Mouse (Mus musculus) erythroblast, embryonic 14.5 days (primary cell): ENCODE measurements around the gene C1qtnf1. TPM values are rescaled to one million over a fixed set of nuclear protein-coding genes. Genes with fewer than 3 reads are reported as not detected.

Experiments
- H3K27me3 ChIP-seq: 2 replicates; pipeline ENCODE4 v1.6.1; 2012; ENCODE audit warnings: inconsistent platforms; ENCODE audit not compliant: control insufficient read depth
- H3K36me3 ChIP-seq: 2 replicates; pipeline ENCODE4 v1.6.1; 2012; ENCODE audit warnings: mild to moderate bottlenecking, inconsistent platforms; ENCODE audit not compliant: control insufficient read depth
- H3K4me1 ChIP-seq: 2 replicates; pipeline ENCODE4 v1.6.1; 2012; ENCODE audit warnings: inconsistent platforms; ENCODE audit not compliant: control insufficient read depth
- H3K4me3 ChIP-seq: replicated peaks from 2 replicates; pipeline ENCODE3; 2012; ENCODE audit warnings: moderate library complexity, mild to moderate bottlenecking, inconsistent platforms
- H3K9me3 ChIP-seq: 2 replicates; pipeline ENCODE4 v1.6.1; 2012; ENCODE audit warnings: low read length, inconsistent platforms, mixed read lengths; ENCODE audit not compliant: control insufficient read depth
- GATA1 ChIP-seq: IDR thresholded peaks from 2 replicates; pipeline ENCODE4 v1.6.1; 2012; ENCODE audit warnings: low read length, inconsistent platforms, mixed read lengths
- TAL1 ChIP-seq: IDR thresholded peaks from 3 replicates; pipeline ENCODE4 v1.6.1; 2012; ENCODE audit warnings: low read length, inconsistent platforms, mixed read lengths
- polyA plus RNA-seq: library from polyadenylated mRNA; stranded (reverse); fragments of >175 nt; gene quantifications from 2 replicates; pipeline ENCODE4 v1.2.3, GENCODE M21; 2012

Gene C1qtnf1
- polyA plus RNA-seq, 1 experiment: not detected

GRCm38 (mm10) chr11:118428944-118429709, 1.1 kb downstream of the C1qtnf1 start:
- Histone ChIP-seq H3K4me1 (peaks cover 6% of the 10 kb centered on the region), H3K27me3 (peaks cover 30% of the 10 kb centered on the region), H3K9me3 (no peaks in the 10 kb centered on the region), H3K36me3 (no peaks in the 10 kb centered on the region), H3K4me3 (no peak overlapping the region)
- TF ChIP-seq TAL1 (no peak), GATA1 (no peak)

DNA sequence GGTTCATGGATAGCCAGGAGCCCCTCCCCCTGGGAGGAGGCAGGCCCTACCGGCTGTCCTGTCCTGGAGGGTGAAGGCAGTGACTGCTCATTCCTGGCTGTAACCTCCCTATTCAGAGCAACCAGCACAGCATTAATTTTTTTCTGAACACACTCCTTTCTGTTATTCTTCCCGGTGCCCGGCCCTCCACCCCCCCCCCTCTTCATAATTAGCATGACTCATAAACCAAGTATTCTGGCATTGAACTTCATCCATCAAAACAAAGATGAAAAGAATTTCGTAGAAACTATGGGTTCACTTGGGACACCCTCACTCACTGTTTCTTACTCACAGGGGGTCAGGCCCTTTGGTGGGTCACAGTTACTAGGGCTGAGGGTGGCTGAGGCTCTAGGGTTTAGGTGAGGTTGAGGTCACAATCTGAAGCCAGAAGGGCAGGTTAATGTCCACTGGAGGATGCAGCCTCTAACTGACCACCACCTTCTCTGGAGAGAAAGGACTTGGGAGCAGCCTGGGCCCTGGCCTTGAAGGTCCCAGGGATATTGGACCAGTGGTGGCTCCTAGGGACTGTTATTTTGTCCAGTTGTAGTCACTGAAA, 2.4 kb downstream of the C1qtnf1 start:
- Histone ChIP-seq H3K27me3 (peaks cover 22% of the 10 kb centered on the region), H3K36me3 (no peaks in the 10 kb centered on the region), H3K9me3 (no peaks in the 10 kb centered on the region), H3K4me3 (no peak overlapping the region), H3K4me1 (peaks cover 8% of the 10 kb centered on the region)
- TF ChIP-seq TAL1 (no peak), GATA1 (no peak)

GRCm38 (mm10) chr11:118431100-118431948, 3.3 kb downstream of the C1qtnf1 start:
- peaks cover 8% of the 10 kb centered on the region for H3K4me1 ChIP-seq
- H3K27me3 ChIP-seq: peaks cover 20% of the 10 kb centered on the region
- no peaks in the 10 kb centered on the region for H3K36me3 ChIP-seq
- TF ChIP-seq TAL1: no peak
- no peak for TF ChIP-seq GATA1
- H3K9me3 ChIP-seq: no peaks in the 10 kb centered on the region
- no peak overlapping the region for H3K4me3 ChIP-seq

- TF ChIP-seq GATA1 (no peak), TAL1 (no peak)
- H3K27me3 ChIP-seq: peaks cover 5% of the 10 kb centered on the region
- no peak overlapping the region for H3K4me3 ChIP-seq
Observed at GRCm38 (mm10) chr11:118433398-118433868, 5.4 kb downstream of the C1qtnf1 start.

GRCm38 (mm10) chr11:118434093-118434492, 6.1 kb downstream of the C1qtnf1 start:
- H3K36me3 ChIP-seq: no peaks in the 10 kb centered on the region
- H3K27me3 ChIP-seq: no peaks in the 10 kb centered on the region; the same call in 1 of the 2 replicates
- TF ChIP-seq GATA1: no peak
- TF ChIP-seq TAL1: no peak
- no peaks in the 10 kb centered on the region for H3K9me3 ChIP-seq
- H3K4me1 ChIP-seq: peaks cover 8% of the 10 kb centered on the region
- H3K4me3 ChIP-seq: no peak overlapping the region

More at GRCm38 (mm10) chr11:118433398-118433868, 5.4 kb downstream of the C1qtnf1 start:
- Histone ChIP-seq H3K9me3 (no peaks in the 10 kb centered on the region), H3K4me1 (peaks cover 8% of the 10 kb centered on the region), H3K36me3 (no peaks in the 10 kb centered on the region)

DNA sequence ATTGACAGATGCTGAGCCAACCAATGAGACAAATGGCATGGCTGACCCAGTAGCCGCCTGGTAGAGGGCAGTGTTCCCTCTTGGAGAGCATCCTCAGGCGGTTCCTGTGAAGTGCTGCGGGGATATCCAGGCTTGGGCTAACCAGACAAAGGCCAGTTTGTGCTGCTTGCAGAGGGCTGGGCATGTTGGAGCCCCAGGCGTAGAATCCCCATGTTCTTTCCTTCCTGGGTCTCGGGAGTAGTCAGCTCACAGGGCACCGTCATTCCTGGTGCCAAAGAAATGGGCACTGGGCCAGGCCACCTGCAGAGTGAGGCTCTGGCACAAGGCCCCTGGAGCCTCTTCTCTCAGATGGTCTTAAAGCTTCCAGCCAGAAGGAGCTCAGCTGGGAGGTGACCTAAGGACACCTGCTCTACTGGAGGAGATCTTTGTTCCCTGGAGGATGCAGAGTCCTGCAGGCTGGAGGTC, 8.5 kb downstream of the C1qtnf1 start:
- TF ChIP-seq GATA1: no peak
- TF ChIP-seq TAL1: no peak
- H3K4me3 ChIP-seq: no peak overlapping the region
- H3K4me1 ChIP-seq: peaks cover 8% of the 10 kb centered on the region
- peaks cover 4% of the 10 kb centered on the region for H3K9me3 ChIP-seq
- no peaks in the 10 kb centered on the region for H3K36me3 ChIP-seq
- H3K27me3 ChIP-seq: no peaks in the 10 kb centered on the region; the same call in 1 of the 2 replicates

GRCm38 (mm10) chr11:118438665-118439414, 10.8 kb downstream of the C1qtnf1 start:
- no peaks in the 10 kb centered on the region for H3K27me3 ChIP-seq
- TF ChIP-seq TAL1: no peak
- TF ChIP-seq GATA1: no peak
- peaks cover 5% of the 10 kb centered on the region for H3K9me3 ChIP-seq
- peaks cover 5% of the 10 kb centered on the region for H3K4me1 ChIP-seq
- H3K36me3 ChIP-seq: no peaks in the 10 kb centered on the region
- H3K4me3 ChIP-seq: no peak overlapping the region

DNA sequence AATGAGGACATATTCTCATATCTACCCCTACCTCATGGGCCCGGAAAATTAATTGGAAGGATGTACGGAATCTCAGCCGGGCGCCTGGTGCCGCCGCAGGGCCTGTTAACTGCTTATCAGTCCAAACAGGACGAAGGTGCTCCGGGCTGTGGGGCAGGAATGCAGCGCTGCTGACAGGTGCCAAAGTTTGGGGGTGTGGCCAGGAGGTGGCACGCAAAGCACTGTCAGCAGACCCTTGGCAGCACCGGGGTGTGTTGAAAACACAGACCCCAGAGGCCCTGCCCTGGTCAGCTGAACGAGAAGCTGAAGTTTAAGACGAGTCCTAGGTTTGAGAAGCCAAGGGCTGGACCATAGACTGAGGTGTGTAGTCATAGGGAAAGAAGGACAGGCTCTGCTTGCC, 14.7 kb downstream of the C1qtnf1 start:
- Histone ChIP-seq H3K27me3 (no peaks in the 10 kb centered on the region), H3K4me1 (no peaks in the 10 kb centered on the region; the same call in 1 of the 2 replicates), H3K4me3 (no peak overlapping the region), H3K36me3 (no peaks in the 10 kb centered on the region), H3K9me3 (peaks cover 5% of the 10 kb centered on the region)
- no peak for TF ChIP-seq GATA1
- TF ChIP-seq TAL1: no peak
